Mouse (Mus musculus): ENCODE measurements around the gene Ebf3. TPM values are rescaled to one million over a fixed set of nuclear protein-coding genes. Genes with fewer than 3 reads are reported as not detected.

Ebf3 gene
- total and polyA plus RNA-seq, 2 experiments from 2014 or later = 7.1 to 90.4 TPM

- Histone ChIP-seq H3K4me1 (ENCODE audit: insufficient read depth, low read length) (no peaks in the 10 kb centered on the region), H3K27ac (ENCODE audit: low read depth, low read length) (no peak overlapping the region), H3K9ac (replicated peaks; ENCODE audit: low read length, poor library complexity, severe bottlenecking) (no peak overlapping the region), H3K36me3 (ENCODE audit: insufficient read depth, low read length) (no peaks in the 10 kb centered on the region), H3K9me3 (ENCODE audit: low read length) (no peaks in the 10 kb centered on the region), H3K27me3 (ENCODE audit: insufficient read depth, low read length) (peaks cover 1% of the 10 kb centered on the region; the same call in 1 of the 2 replicates), H3K4me3 (ENCODE audit: low read depth, low read length) (no peak overlapping the region), H3K4me2 (ENCODE audit: low read depth, low read length, poor library complexity, severe bottlenecking) (no peak overlapping the region)
- 85% methylated on average over 2 of the region's 2 CpGs for WGBS
- ATAC-seq (ENCODE audit: low FRiP score) (no peak), DNase-seq (ENCODE audit: low spot score) (no peak)
- TF ChIP-seq CTCF (IDR thresholded peaks at IDR 0.05) = no peak
Measured at GRCm38 (mm10) chr7:137154623-137155022, 159.6 kb downstream of the Ebf3 start.

GRCm38 (mm10) chr7:137151854-137152253, 162.4 kb downstream of the Ebf3 start:
- ATAC-seq (ENCODE audit: low FRiP score) (no peak), DNase-seq (ENCODE audit: low spot score) (no peak)
- H3K4me2 ChIP-seq (ENCODE audit: low read depth, low read length, poor library complexity, severe bottlenecking) = no peak overlapping the region
- H3K27ac ChIP-seq (ENCODE audit: low read depth, low read length) = no peak overlapping the region
- H3K27me3 ChIP-seq (ENCODE audit: insufficient read depth, low read length) = peaks cover 3% of the 10 kb centered on the region; the same call in 1 of the 2 replicates
- TF ChIP-seq CTCF (IDR thresholded peaks at IDR 0.05) = no peak
- H3K36me3 ChIP-seq (ENCODE audit: insufficient read depth, low read length) = no peaks in the 10 kb centered on the region
- no peaks in the 10 kb centered on the region for H3K9me3 ChIP-seq (ENCODE audit: low read length)
- H3K4me1 ChIP-seq (ENCODE audit: insufficient read depth, low read length) = no peaks in the 10 kb centered on the region
- WGBS = 89% methylated on average over 2 of the region's 2 CpGs
- no peak overlapping the region for H3K4me3 ChIP-seq (ENCODE audit: low read depth, low read length)
- no peak overlapping the region for H3K9ac ChIP-seq (replicated peaks; ENCODE audit: low read length, poor library complexity, severe bottlenecking)

GRCm38 (mm10) chr7:137147101-137147500, 167.1 kb downstream of the Ebf3 start:
- 72% methylated on average over 12 of the region's 12 CpGs for WGBS
- no peak overlapping the region for H3K4me2 ChIP-seq (ENCODE audit: low read depth, low read length, poor library complexity, severe bottlenecking)
- no peak for ATAC-seq (ENCODE audit: low FRiP score)
- peak; percentile 75 for DNase-seq (ENCODE audit: low spot score)
- no peaks in the 10 kb centered on the region for H3K4me1 ChIP-seq (ENCODE audit: insufficient read depth, low read length)
- H3K9ac ChIP-seq (replicated peaks; ENCODE audit: low read length, poor library complexity, severe bottlenecking) = no peak overlapping the region
- no peaks in the 10 kb centered on the region for H3K36me3 ChIP-seq (ENCODE audit: insufficient read depth, low read length)
- no peak for TF ChIP-seq CTCF (IDR thresholded peaks at IDR 0.05)
- no peak overlapping the region for H3K27ac ChIP-seq (ENCODE audit: low read depth, low read length)
- no peak overlapping the region for H3K4me3 ChIP-seq (ENCODE audit: low read depth, low read length)
- H3K9me3 ChIP-seq (ENCODE audit: low read length) = no peaks in the 10 kb centered on the region
- H3K27me3 ChIP-seq (ENCODE audit: insufficient read depth, low read length) = peaks cover 3% of the 10 kb centered on the region; the same call in 1 of the 2 replicates

Other genes starting within 250 kb of the Ebf3 start
- gene 9430038I01Rik, start 96.3 kb upstream of the Ebf3 start, total RNA-seq (2014; rRNA removed) = 5.2 and 18.6 TPM in 2 replicates
- 14.0 and 15.3 TPM in 2 replicates for gene 9430038I01Rik, start 96.3 kb upstream of the Ebf3 start, polyA plus RNA-seq (2015; fragmentation: Nextera tagmentation; extraction: Ambion mirVana)
- gene Glrx3, start 123.2 kb upstream of the Ebf3 start, total RNA-seq (2014; rRNA removed) = 150 and 168 TPM in 2 replicates
- gene Glrx3, start 123.2 kb upstream of the Ebf3 start, polyA plus RNA-seq (2015; fragmentation: Nextera tagmentation; extraction: Ambion mirVana) = 217 and 220 TPM in 2 replicates